Mouse (Mus musculus) cerebellum, postnatal 36 days (tissue): ENCODE data around the gene 6430628N08Rik.

Source experiments
- DNase-seq, 2 experiments: peaks; one replicate each; pipeline ENCODE4 v3.0.0; 2021 to 2022; ENCODE audit warnings: mixed read lengths in 2 of 2

Gene 6430628N08Rik

GRCm38 (mm10) chr4:115890553-115890952 lies at the start of gene 6430628N08Rik:
TSS of gene 6430628N08Rik (plus strand) at chr4:115890665.
- no peak for DNase-seq

- no peak for DNase-seq
Measured at GRCm38 (mm10) chr4:115840842-115841241, 49.6 kb upstream of the 6430628N08Rik start.

- DNase-seq, result no peak
Measured at GRCm38 (mm10) chr4:115846656-115847055, 43.8 kb upstream of the 6430628N08Rik start.

GRCm38 (mm10) chr4:115847377-115847776 lies 43.1 kb upstream of the 6430628N08Rik start:
- no peak for DNase-seq

GRCm38 (mm10) chr4:115848083-115848482 lies 42.4 kb upstream of the 6430628N08Rik start:
- no peak for DNase-seq

GRCm38 (mm10) chr4:115848990-115849677 lies 41.3 kb upstream of the 6430628N08Rik start:
- no peak for DNase-seq

GRCm38 (mm10) chr4:115850111-115850510 lies 40.4 kb upstream of the 6430628N08Rik start:
- no peak for DNase-seq

- DNase-seq, result no peak
Measured at GRCm38 (mm10) chr4:115850631-115851030, 39.8 kb upstream of the 6430628N08Rik start.

- DNase-seq, result no peak
Measured at GRCm38 (mm10) chr4:115851569-115851968, 38.9 kb upstream of the 6430628N08Rik start.

- no peak for DNase-seq
Measured at GRCm38 (mm10) chr4:115855100-115855499, 35.4 kb upstream of the 6430628N08Rik start.

- DNase-seq, result no peak
Measured at GRCm38 (mm10) chr4:115855609-115856008, 34.9 kb upstream of the 6430628N08Rik start.

- no peak for DNase-seq
Measured at GRCm38 (mm10) chr4:115856282-115856681, 34.2 kb upstream of the 6430628N08Rik start.

GRCm38 (mm10) chr4:115857293-115857883 lies 33.1 kb upstream of the 6430628N08Rik start:
- no peak for DNase-seq

GRCm38 (mm10) chr4:115863352-115863751 lies 27.1 kb upstream of the 6430628N08Rik start:
- no peak for DNase-seq

GRCm38 (mm10) chr4:115863880-115864279 lies 26.6 kb upstream of the 6430628N08Rik start:
- no peak for DNase-seq

GRCm38 (mm10) chr4:115869512-115870210 lies 20.8 kb upstream of the 6430628N08Rik start:
- DNase-seq, result no peak

GRCm38 (mm10) chr4:115873231-115873630 lies 17.2 kb upstream of the 6430628N08Rik start:
- DNase-seq, result no peak

- DNase-seq, result no peak
Measured at GRCm38 (mm10) chr4:115878216-115878678, 12.2 kb upstream of the 6430628N08Rik start.

- no peak for DNase-seq
Measured at GRCm38 (mm10) chr4:115878828-115879227, 11.6 kb upstream of the 6430628N08Rik start.

GRCm38 (mm10) chr4:115881183-115881582 lies 9.3 kb upstream of the 6430628N08Rik start:
- DNase-seq, result no peak

GRCm38 (mm10) chr4:115882195-115882594 lies 8.3 kb upstream of the 6430628N08Rik start:
- no peak for DNase-seq

GRCm38 (mm10) chr4:115884022-115884421 lies 6.4 kb upstream of the 6430628N08Rik start, which contains the start of gene Kncn:
TSS of gene Kncn (plus strand) at chr4:115884400.
- DNase-seq, result no peak

- DNase-seq, result no peak
Measured at GRCm38 (mm10) chr4:115885846-115886245, 4.6 kb upstream of the 6430628N08Rik start.

GRCm38 (mm10) chr4:115886875-115887274 lies 3.6 kb upstream of the 6430628N08Rik start:
- no peak for DNase-seq
